Mouse (Mus musculus): Measurements from ENCODE around the gene Golga5. TPM values are rescaled to one million over a fixed set of nuclear protein-coding genes. Genes with fewer than 3 reads are reported as not detected.

The Golga5 gene
- polyA plus RNA-seq, 1 experiment from 2014 or later, result 39.3 TPM

DNA sequence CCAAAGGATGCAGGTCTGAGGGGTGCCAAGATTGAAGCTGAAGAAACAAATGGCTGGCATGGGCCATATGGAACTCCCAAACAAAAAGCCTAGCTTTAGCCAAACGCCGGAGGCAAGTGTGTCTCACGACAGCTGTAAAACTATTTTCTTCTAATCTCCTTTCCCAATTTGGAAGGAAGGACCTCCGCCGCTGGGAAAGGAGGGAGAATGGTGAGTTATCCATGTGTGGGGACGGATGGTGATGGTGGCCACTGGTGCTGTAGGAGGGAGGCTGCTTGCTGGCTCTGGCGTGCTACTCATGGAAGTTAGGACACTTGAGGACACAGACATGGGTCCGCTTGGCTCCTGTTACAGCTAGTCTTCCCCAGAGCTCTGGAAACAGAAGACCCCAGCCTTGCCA, 71.3 kb downstream of the Golga5 start:
- no peaks in the 10 kb centered on the region for H3K9me3 ChIP-seq (ENCODE audit: control insufficient read depth, low read length)
- H3K36me3 ChIP-seq (ENCODE audit: control insufficient read depth, insufficient read depth, low read length), result no peaks in the 10 kb centered on the region
- ATAC-seq (ENCODE audit: low FRiP score, low TSS enrichment), result no peak
- H3K4me2 ChIP-seq (replicated peaks; ENCODE audit: low read depth, low read length), result no peak overlapping the region
- no peak overlapping the region for H3K9ac ChIP-seq (ENCODE audit: low read depth, low read length)
- no peak overlapping the region for H3K27ac ChIP-seq (ENCODE audit: low read depth, low read length)
- WGBS, result 21% methylated on average over 8 of the region's 8 CpGs
- no peaks in the 10 kb centered on the region for H3K27me3 ChIP-seq (ENCODE audit: control insufficient read depth, insufficient read depth, low read length)
- no peak overlapping the region for H3K4me3 ChIP-seq (ENCODE audit: low read length)
- H3K4me1 ChIP-seq (ENCODE audit: control insufficient read depth, insufficient read depth, low read length), result no peaks in the 10 kb centered on the region

DNA sequence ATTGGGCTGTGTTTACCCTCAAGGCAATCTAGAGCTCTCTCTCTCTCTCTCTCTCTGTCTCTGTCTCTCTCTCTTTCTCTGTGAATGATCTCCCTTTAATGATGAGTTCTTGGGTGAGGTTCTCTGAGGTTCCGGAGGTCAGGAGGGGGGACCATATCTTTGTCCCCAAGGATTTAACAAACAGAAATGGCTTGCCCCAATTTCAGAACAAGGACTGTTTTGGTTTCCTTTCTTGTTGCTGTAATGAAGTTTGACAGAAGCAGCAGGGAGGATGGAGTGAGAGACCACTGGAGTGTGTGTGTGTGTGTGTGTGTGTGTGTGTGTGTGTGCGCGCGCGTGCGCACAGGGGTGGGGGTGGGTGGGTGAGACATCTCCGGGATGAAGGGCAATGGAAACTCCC, 72.2 kb downstream of the Golga5 start:
- Histone ChIP-seq H3K4me3 (ENCODE audit: low read length) (no peak overlapping the region), H3K27me3 (ENCODE audit: control insufficient read depth, insufficient read depth, low read length) (no peaks in the 10 kb centered on the region), H3K9ac (ENCODE audit: low read depth, low read length) (no peak overlapping the region), H3K9me3 (ENCODE audit: control insufficient read depth, low read length) (no peaks in the 10 kb centered on the region), H3K4me1 (ENCODE audit: control insufficient read depth, insufficient read depth, low read length) (no peaks in the 10 kb centered on the region), H3K36me3 (ENCODE audit: control insufficient read depth, insufficient read depth, low read length) (no peaks in the 10 kb centered on the region), H3K4me2 (replicated peaks; ENCODE audit: low read depth, low read length) (no peak overlapping the region), H3K27ac (ENCODE audit: low read depth, low read length) (no peak overlapping the region)
- no peak for ATAC-seq (ENCODE audit: low FRiP score, low TSS enrichment)
- WGBS, result 93% methylated on average over 7 of the region's 7 CpGs

DNA sequence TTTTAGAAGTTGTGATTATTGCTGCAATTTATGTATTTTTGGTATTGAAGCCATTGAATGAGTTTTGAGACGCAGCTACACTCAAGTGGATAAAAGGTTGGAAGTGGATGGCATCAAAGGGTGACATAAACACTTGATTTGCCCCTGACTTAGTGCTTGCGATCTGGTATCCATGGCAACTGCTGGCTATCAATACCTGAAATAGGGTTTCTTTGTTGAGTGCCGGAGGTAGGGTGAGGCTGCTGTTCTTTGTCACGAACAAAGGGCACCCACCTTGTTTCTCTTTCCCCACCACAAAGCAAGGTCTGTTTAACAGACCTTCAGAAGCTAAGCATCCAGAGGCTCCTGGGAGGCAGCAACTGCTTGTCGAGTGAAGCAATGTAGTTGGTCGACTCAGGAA, 76.2 kb downstream of the Golga5 start:
- no peaks in the 10 kb centered on the region for H3K27me3 ChIP-seq (ENCODE audit: control insufficient read depth, insufficient read depth, low read length)
- H3K9ac ChIP-seq (ENCODE audit: low read depth, low read length), result no peak overlapping the region
- WGBS, result 75% methylated on average over 6 of the region's 6 CpGs
- ATAC-seq (ENCODE audit: low FRiP score, low TSS enrichment), result no peak
- H3K27ac ChIP-seq (ENCODE audit: low read depth, low read length), result no peak overlapping the region
- H3K4me2 ChIP-seq (replicated peaks; ENCODE audit: low read depth, low read length), result no peak overlapping the region
- no peaks in the 10 kb centered on the region for H3K4me1 ChIP-seq (ENCODE audit: control insufficient read depth, insufficient read depth, low read length)
- H3K4me3 ChIP-seq (ENCODE audit: low read length), result no peak overlapping the region
- no peaks in the 10 kb centered on the region for H3K36me3 ChIP-seq (ENCODE audit: control insufficient read depth, insufficient read depth, low read length)
- H3K9me3 ChIP-seq (ENCODE audit: control insufficient read depth, low read length), result no peaks in the 10 kb centered on the region

Other genes starting within 250 kb of the Golga5 start
- 6.7 and 9.2 TPM in 2 replicates for gene Rin3, start 186.1 kb upstream of the Golga5 start, polyA plus RNA-seq (2014; fragmentation: Nextera tagmentation; extraction: Ambion mirVana)
- gene Lgmn, start 29.3 kb upstream of the Golga5 start, polyA plus RNA-seq (2014; fragmentation: Nextera tagmentation; extraction: Ambion mirVana), result 79.0 and 95.4 TPM in 2 replicates
- 0.30 and 0.73 TPM in 2 replicates for gene Chga, start 85.8 kb downstream of the Golga5 start, polyA plus RNA-seq (2014; fragmentation: Nextera tagmentation; extraction: Ambion mirVana)
- 10.2 and 18.4 TPM in 2 replicates for gene Itpk1, start 235.8 kb downstream of the Golga5 start, polyA plus RNA-seq (2014; fragmentation: Nextera tagmentation; extraction: Ambion mirVana)